Mouse (Mus musculus): ENCODE results near the gene Zfp1. TPM values are rescaled to one million over a fixed set of nuclear protein-coding genes. Genes with fewer than 3 reads are reported as not detected.

The Zfp1 gene
- polyA plus RNA-seq, 1 experiment from 2014 or later = 24.8 TPM

GRCm38 (mm10) chr8:111682521-111682920 is 39.3 kb downstream of the Zfp1 start:
- Histone ChIP-seq H3K9ac (no peak overlapping the region), H3K4me3 (no peak overlapping the region), H3K9me3 (replicated peaks) (no peaks in the 10 kb centered on the region), H3K36me3 (no peaks in the 10 kb centered on the region), H3K4me2 (replicated peaks) (no peak overlapping the region), H3K27ac (no peak overlapping the region), H3K27me3 (no peaks in the 10 kb centered on the region), H3K4me1 (no peaks in the 10 kb centered on the region)
- WGBS = 33% methylated on average over 9 of the region's 9 CpGs
- ATAC-seq (ENCODE audit: low FRiP score) = no peak

GRCm38 (mm10) chr8:111686881-111687280 is 43.7 kb downstream of the Zfp1 start:
- H3K4me3 ChIP-seq = no peak overlapping the region
- WGBS = 82% methylated on average over 13 of the region's 13 CpGs
- no peak for ATAC-seq (ENCODE audit: low FRiP score)
- H3K27me3 ChIP-seq = no peaks in the 10 kb centered on the region
- no peak overlapping the region for H3K9ac ChIP-seq
- H3K4me1 ChIP-seq = no peaks in the 10 kb centered on the region
- H3K36me3 ChIP-seq = no peaks in the 10 kb centered on the region
- no peak overlapping the region for H3K4me2 ChIP-seq (replicated peaks)
- no peaks in the 10 kb centered on the region for H3K9me3 ChIP-seq (replicated peaks)
- H3K27ac ChIP-seq = no peak overlapping the region

GRCm38 (mm10) chr8:111690960-111691445 is 47.8 kb downstream of the Zfp1 start, which contains the start of gene Ctrb1:
Ctrb1 (minus strand) TSS chr8:111691010.
- H3K27ac ChIP-seq = no peak within 1 kb of the TSS
- WGBS = 85% methylated on average over 2 of the region's 2 CpGs
- ATAC-seq (ENCODE audit: low FRiP score) = no peak
- H3K4me3 ChIP-seq = no peak within 1 kb of the TSS
- H3K9me3 ChIP-seq (replicated peaks) = no peaks in the 10 kb centered on the region
- H3K27me3 ChIP-seq = no peaks in the 10 kb centered on the region
- no peaks in the 10 kb centered on the region for H3K36me3 ChIP-seq
- H3K4me1 ChIP-seq = no peaks in the 10 kb centered on the region
- H3K9ac ChIP-seq = no peak within 1 kb of the TSS
- H3K4me2 ChIP-seq (replicated peaks) = no peak within 1 kb of the TSS

GRCm38 (mm10) chr8:111693261-111693741 is 50.1 kb downstream of the Zfp1 start:
- WGBS = 64% methylated on average over 6 of the region's 6 CpGs
- H3K4me3 ChIP-seq = no peak overlapping the region
- no peak for ATAC-seq (ENCODE audit: low FRiP score)
- no peak overlapping the region for H3K9ac ChIP-seq
- H3K36me3 ChIP-seq = no peaks in the 10 kb centered on the region
- no peak overlapping the region for H3K4me2 ChIP-seq (replicated peaks)
- H3K27ac ChIP-seq = no peak overlapping the region
- H3K27me3 ChIP-seq = no peaks in the 10 kb centered on the region
- no peaks in the 10 kb centered on the region for H3K9me3 ChIP-seq (replicated peaks)
- H3K4me1 ChIP-seq = no peaks in the 10 kb centered on the region

- no peak for ATAC-seq (ENCODE audit: low FRiP score)
- Histone ChIP-seq H3K9ac (no peak overlapping the region), H3K4me2 (replicated peaks) (no peak overlapping the region), H3K4me1 (no peaks in the 10 kb centered on the region), H3K4me3 (no peak overlapping the region), H3K27ac (no peak overlapping the region), H3K27me3 (no peaks in the 10 kb centered on the region), H3K9me3 (replicated peaks) (no peaks in the 10 kb centered on the region), H3K36me3 (no peaks in the 10 kb centered on the region)
- WGBS = 81% methylated on average over 7 of the region's 7 CpGs
These were observed 52.2 kb downstream of the Zfp1 start for GRCm38 (mm10) chr8:111695441-111695840.

GRCm38 (mm10) chr8:111697655-111698054 is 54.5 kb downstream of the Zfp1 start:
- Histone ChIP-seq H3K9ac (no peak overlapping the region), H3K36me3 (no peaks in the 10 kb centered on the region), H3K27me3 (no peaks in the 10 kb centered on the region), H3K4me1 (no peaks in the 10 kb centered on the region), H3K4me3 (no peak overlapping the region), H3K9me3 (replicated peaks) (no peaks in the 10 kb centered on the region), H3K27ac (no peak overlapping the region), H3K4me2 (replicated peaks) (no peak overlapping the region)
- no peak for ATAC-seq (ENCODE audit: low FRiP score)
- WGBS = 81% methylated on average over 10 of the region's 10 CpGs

- no peak overlapping the region for H3K4me2 ChIP-seq (replicated peaks)
- no peaks in the 10 kb centered on the region for H3K36me3 ChIP-seq
- no peak overlapping the region for H3K4me3 ChIP-seq
- WGBS = 32% methylated on average over 1 of the region's 1 CpGs
- H3K27me3 ChIP-seq = no peaks in the 10 kb centered on the region
- H3K9me3 ChIP-seq (replicated peaks) = no peaks in the 10 kb centered on the region
- H3K27ac ChIP-seq = no peak overlapping the region
- ATAC-seq (ENCODE audit: low FRiP score) = no peak
- H3K4me1 ChIP-seq = no peaks in the 10 kb centered on the region
- H3K9ac ChIP-seq = no peak overlapping the region
These were observed 55.8 kb downstream of the Zfp1 start for GRCm38 (mm10) chr8:111699035-111699434.

- no peak for ATAC-seq (ENCODE audit: low FRiP score)
These were observed 57.0 kb downstream of the Zfp1 start for GRCm38 (mm10) chr8:111700201-111700600.

GRCm38 (mm10) chr8:111700740-111701139 is 57.5 kb downstream of the Zfp1 start:
- no peaks in the 10 kb centered on the region for H3K9me3 ChIP-seq (replicated peaks)
- no peaks in the 10 kb centered on the region for H3K27me3 ChIP-seq
- 89% methylated on average over 5 of the region's 5 CpGs for WGBS
- H3K4me1 ChIP-seq = no peaks in the 10 kb centered on the region
- no peak overlapping the region for H3K4me3 ChIP-seq
- H3K9ac ChIP-seq = no peak overlapping the region
- no peaks in the 10 kb centered on the region for H3K36me3 ChIP-seq
- ATAC-seq (ENCODE audit: low FRiP score) = no peak
- no peak overlapping the region for H3K4me2 ChIP-seq (replicated peaks)
- no peak overlapping the region for H3K27ac ChIP-seq

More at GRCm38 (mm10) chr8:111700201-111700600, 57.0 kb downstream of the Zfp1 start:
- H3K36me3 ChIP-seq = no peaks in the 10 kb centered on the region
- no peak overlapping the region for H3K4me3 ChIP-seq
- no peaks in the 10 kb centered on the region for H3K9me3 ChIP-seq (replicated peaks)
- H3K4me2 ChIP-seq (replicated peaks) = no peak overlapping the region
- no peaks in the 10 kb centered on the region for H3K27me3 ChIP-seq
- no peak overlapping the region for H3K9ac ChIP-seq
- H3K4me1 ChIP-seq = no peaks in the 10 kb centered on the region
- no peak overlapping the region for H3K27ac ChIP-seq
- 80% methylated on average over 3 of the region's 3 CpGs for WGBS

GRCm38 (mm10) chr8:111701380-111701779 is 58.2 kb downstream of the Zfp1 start:
- Histone ChIP-seq H3K36me3 (no peaks in the 10 kb centered on the region), H3K27ac (no peak overlapping the region), H3K4me3 (no peak overlapping the region), H3K4me2 (replicated peaks) (no peak overlapping the region), H3K27me3 (no peaks in the 10 kb centered on the region), H3K9ac (no peak overlapping the region), H3K9me3 (replicated peaks) (no peaks in the 10 kb centered on the region), H3K4me1 (no peaks in the 10 kb centered on the region)
- ATAC-seq (ENCODE audit: low FRiP score) = no peak
- 85% methylated on average over 9 of the region's 9 CpGs for WGBS

- Histone ChIP-seq H3K27ac (no peak overlapping the region), H3K27me3 (no peaks in the 10 kb centered on the region), H3K4me2 (replicated peaks) (no peak overlapping the region), H3K4me1 (no peaks in the 10 kb centered on the region), H3K36me3 (peaks cover 18% of the 10 kb centered on the region), H3K9me3 (replicated peaks) (no peaks in the 10 kb centered on the region), H3K9ac (no peak overlapping the region), H3K4me3 (no peak overlapping the region)
- WGBS = 95% methylated on average over 12 of the region's 12 CpGs
- ATAC-seq (ENCODE audit: low FRiP score) = no peak
These were observed 61.4 kb downstream of the Zfp1 start for GRCm38 (mm10) chr8:111704585-111704984.

GRCm38 (mm10) chr8:111705222-111705621 is 62.0 kb downstream of the Zfp1 start:
- no peaks in the 10 kb centered on the region for H3K9me3 ChIP-seq (replicated peaks)
- ATAC-seq (ENCODE audit: low FRiP score) = no peak
- no peak overlapping the region for H3K4me3 ChIP-seq
- peaks cover 24% of the 10 kb centered on the region for H3K36me3 ChIP-seq
- H3K27ac ChIP-seq = no peak overlapping the region
- H3K4me2 ChIP-seq (replicated peaks) = no peak overlapping the region
- H3K4me1 ChIP-seq = no peaks in the 10 kb centered on the region
- H3K9ac ChIP-seq = no peak overlapping the region
- no peaks in the 10 kb centered on the region for H3K27me3 ChIP-seq
- 77% methylated on average over 3 of the region's 3 CpGs for WGBS

- 65% methylated on average over 5 of the region's 5 CpGs for WGBS
- H3K27ac ChIP-seq = no peak overlapping the region
- no peaks in the 10 kb centered on the region for H3K4me1 ChIP-seq
- H3K36me3 ChIP-seq = peaks cover 29% of the 10 kb centered on the region
- no peak overlapping the region for H3K9ac ChIP-seq
- no peak overlapping the region for H3K4me3 ChIP-seq
- H3K4me2 ChIP-seq (replicated peaks) = no peak overlapping the region
- H3K27me3 ChIP-seq = no peaks in the 10 kb centered on the region
- H3K9me3 ChIP-seq (replicated peaks) = no peaks in the 10 kb centered on the region
- ATAC-seq (ENCODE audit: low FRiP score) = no peak
These were observed 62.5 kb downstream of the Zfp1 start for GRCm38 (mm10) chr8:111705699-111706098.

Data from hindbrain, embryonic 12.5 days (tissue).